Mouse (Mus musculus): Measurements from ENCODE around the gene Zfp61.
A peak's percentile ranks its signal among the peaks of the same experiment; 100 is the strongest.
"Not testable (repeated sequence)": the region's sequence is repeated elsewhere in the genome, so short reads cannot be mapped to it uniquely, and the experiment has no call there.

Zfp61 gene

GRCm38 (mm10) chr7:24297361-24298095 lies 3.5 kb downstream of the Zfp61 start:
- DNase-seq (ENCODE audit: low spot score) = no peak

- DNase-seq (ENCODE audit: low spot score) = no peak
These were observed 4.6 kb downstream of the Zfp61 start for GRCm38 (mm10) chr7:24296386-24296785.

DNA sequence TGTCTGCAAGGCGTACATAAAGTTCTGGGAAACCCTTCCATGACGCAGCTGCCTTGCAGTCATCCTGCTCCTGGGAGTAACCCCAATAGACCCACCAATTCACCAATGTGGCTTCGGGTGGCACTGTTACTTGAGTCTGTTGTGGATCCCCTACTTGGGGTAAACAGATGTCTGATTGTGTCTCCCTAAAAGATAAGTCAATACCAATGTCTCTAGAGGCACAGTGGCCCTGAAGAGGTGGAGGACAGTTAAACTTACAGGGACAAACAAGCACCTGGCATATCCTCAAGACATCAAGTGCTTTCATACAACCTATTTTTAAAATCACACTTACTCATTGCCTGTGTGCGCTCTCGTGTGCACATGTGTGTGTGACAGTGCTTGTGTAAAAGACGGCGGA lies 5.7 kb downstream of the Zfp61 start:
- DNase-seq (ENCODE audit: low spot score) = no peak

GRCm38 (mm10) chr7:24294763-24295162 lies 6.3 kb downstream of the Zfp61 start:
- no peak for DNase-seq (ENCODE audit: low spot score)

DNA sequence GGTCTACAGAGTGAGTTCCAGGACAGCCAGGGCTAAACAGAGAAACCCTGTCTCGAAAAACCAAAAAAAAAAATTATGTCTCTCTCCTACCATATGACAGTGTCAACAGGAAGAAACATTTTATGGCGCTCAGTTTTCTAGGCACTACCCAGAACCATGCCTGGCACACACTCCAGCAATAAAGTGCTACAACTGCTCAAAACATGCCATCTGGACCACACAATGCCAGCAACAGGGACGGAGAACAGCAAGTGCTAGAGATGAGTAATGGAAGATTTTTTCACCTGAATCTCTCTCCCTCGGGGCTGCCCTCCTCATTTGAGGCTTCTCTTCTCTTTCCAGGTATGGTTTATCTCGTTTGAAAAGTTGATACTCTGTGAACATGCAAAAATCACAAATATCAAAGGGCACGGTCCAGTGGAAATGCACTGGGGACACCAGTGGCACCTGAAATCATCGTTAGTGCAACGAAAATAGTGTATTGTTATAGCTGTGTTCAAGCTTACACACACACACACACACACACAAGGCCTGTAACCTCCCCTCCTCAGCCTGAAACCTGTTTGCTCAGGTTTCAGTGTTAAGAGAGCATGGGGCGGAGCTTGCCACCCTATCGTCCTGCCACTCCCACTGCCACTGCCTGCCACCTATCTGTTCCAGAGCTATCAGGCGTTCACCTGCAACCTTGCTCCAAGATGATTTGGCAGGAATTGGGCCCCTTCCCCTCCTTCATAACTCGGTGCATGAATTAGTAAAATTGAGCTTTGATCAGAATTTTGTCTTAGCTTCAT lies 7.8 kb downstream of the Zfp61 start:
- DNase-seq (ENCODE audit: low spot score) = no peak

DNA sequence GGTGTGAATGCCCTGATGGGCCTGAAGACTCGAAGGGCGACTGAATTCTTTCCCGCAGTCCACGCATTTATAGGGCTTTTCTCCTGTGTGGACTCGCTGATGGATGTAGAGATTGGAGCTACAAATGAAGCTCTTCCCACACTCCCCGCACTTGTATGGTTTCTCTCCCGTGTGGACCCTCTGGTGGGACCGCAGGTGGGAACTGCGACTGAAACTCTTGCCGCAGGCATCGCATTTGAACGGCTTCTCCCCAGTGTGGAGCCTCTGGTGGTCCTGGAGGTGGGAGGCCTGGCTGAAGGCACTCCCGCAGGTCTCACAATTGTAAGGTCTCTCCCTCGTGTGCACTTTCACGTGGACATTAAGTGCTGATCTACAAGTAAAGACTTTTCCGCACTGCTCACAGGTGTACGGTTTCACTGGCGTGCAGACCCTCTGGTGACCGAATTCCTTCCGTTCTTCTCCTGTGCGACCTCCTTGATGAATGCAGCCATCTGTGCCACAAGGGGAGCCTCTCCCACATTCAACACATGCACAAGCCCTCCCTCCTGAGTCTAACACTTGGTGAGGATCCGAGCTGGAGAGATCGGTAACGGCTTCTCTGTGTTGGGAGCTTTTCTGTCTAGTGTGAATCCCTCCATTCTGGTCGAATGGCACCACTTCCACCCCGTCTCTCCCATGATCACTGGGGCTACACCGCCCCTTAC lies 9.5 kb downstream of the Zfp61 start:
- DNase-seq (ENCODE audit: low spot score) = no peak

GRCm38 (mm10) chr7:24290106-24290693 lies 10.8 kb downstream of the Zfp61 start:
- DNase-seq (ENCODE audit: low spot score) = no peak

- peak; percentile 26 for DNase-seq (ENCODE audit: low spot score)
These were observed 12.5 kb downstream of the Zfp61 start for GRCm38 (mm10) chr7:24288512-24288911.

DNA sequence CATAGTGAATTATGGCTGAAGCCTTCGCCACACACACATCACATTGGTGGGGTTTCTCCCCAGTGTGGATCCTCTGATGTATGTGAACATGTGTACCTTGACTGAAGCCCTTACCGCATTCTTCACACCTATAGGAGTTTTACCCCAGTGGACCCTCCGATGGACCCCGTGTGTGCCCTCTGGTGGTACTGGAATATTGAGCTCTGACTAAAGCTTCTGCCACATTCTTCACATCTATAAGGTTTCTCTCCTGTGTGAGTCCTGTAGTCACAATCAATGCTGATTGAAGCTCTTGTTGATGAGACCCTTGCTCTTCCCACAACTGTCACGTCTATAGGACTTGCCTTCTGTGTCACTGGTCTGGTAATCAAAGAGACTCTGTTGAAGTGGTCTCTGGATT lies 13.4 kb downstream of the Zfp61 start:
- DNase-seq (ENCODE audit: low spot score) = no peak

DNA sequence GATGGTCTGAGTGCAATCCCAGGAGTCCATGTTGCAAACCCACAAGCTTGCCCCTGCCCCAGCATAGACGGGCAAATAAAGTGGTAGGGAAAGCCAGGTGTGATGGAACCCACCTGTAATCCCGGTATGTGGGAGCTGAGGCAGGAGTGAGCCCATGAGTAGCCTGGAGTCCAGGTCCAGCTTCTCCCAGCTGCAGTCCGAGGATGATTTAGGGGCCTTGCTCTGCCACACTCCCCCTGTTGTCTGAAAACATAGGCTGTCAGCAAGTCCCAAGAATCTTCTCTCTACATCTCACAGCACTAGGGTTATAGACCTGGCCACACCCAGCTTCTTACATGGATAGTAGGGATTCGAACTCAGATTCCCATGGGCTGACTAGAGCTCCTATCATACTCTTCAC lies 14.1 kb downstream of the Zfp61 start:
- no peak for DNase-seq (ENCODE audit: low spot score)

GRCm38 (mm10) chr7:24286090-24286489 lies 14.9 kb downstream of the Zfp61 start:
- no peak for DNase-seq (ENCODE audit: low spot score)

DNA sequence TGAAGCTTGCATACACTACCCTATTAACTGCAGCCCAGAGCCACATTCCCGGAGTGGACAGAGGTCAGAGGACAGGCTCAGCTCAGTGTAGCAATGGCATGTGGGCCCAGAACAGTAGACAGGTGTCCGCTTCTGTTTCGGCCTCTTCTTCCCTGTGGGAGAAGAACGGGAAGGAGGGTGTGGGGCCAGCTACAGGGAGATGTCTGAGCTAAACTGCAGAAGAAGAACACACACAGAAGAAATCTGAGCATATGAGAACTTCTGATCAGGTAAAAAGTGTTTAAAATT lies 20.2 kb downstream of the Zfp61 start:
- DNase-seq (ENCODE audit: low spot score) = no peak

GRCm38 (mm10) chr7:24280031-24280857 lies 20.8 kb downstream of the Zfp61 start:
- no peak for DNase-seq (ENCODE audit: low spot score)

GRCm38 (mm10) chr7:24278771-24279170 lies 22.3 kb downstream of the Zfp61 start:
- DNase-seq (ENCODE audit: low spot score) = not testable (repeated sequence)

DNA sequence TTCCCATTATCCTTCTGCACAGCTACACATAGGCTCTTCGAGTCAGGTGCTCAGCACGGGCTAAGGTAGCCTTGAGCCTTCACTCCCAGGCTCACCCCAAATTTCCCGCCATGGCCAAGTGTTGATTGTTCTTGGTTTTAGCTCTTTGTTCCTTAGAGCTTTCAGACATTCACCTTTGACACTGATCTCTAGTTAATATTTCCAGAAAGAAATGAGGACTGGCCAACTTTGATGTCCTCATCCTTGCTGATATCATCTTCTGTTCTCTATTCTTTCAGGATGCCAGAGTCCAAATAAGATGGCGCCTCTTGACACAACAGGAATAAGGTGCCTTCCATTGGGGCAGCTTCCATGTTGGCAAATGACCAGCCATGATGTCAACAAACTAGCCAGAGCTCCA lies 26.6 kb downstream of the Zfp61 start:
- DNase-seq (ENCODE audit: low spot score) = no peak

DNA sequence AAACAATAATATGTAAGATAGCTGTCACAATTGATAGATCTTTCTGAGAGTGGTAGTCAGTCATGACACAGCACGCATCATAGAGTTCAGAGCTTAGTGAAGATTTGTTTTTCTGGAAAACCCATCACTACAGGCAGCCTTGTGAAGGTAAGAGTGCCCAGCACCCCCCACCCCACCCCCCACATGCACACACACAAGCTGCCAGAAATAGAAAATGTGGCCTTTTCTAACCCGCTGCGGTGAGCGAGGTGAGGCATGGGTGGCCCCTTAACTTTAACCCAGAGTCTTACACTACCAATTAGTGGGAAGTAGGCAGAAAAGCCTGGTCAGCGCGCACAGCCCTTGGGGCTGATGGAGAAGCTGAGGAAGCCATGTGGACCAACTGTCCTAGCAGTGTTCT lies 29.8 kb downstream of the Zfp61 start:
- no peak for DNase-seq (ENCODE audit: low spot score)

GRCm38 (mm10) chr7:24270288-24270672 lies 30.8 kb downstream of the Zfp61 start, which contains the start of gene Zfp93:
TSS of gene Zfp93 (plus strand) at chr7:24270420.
- DNase-seq (ENCODE audit: low spot score) = peak; percentile 65

- DNase-seq (ENCODE audit: low spot score) = no peak
These were observed 31.3 kb downstream of the Zfp61 start for GRCm38 (mm10) chr7:24269667-24270287.

DNA sequence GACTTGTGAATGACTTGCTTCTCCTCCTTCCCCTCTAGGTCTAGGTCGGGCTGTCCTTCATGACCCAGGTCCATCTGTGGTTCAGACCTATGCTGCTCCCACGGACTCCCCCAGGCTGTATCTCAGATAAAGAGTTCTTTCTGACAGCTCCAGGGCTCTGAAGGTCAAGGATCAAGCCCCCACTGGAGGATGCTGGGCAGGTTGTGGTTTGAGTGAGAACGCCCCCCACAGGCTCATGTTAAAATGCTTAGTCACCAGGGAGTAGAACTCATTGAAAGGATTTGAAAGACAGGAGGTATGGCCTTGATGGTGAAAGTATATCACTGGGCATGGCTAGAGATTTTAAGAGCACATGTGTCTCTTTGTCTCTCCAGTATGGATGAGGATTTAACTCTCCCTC lies 31.8 kb downstream of the Zfp61 start:
- DNase-seq (ENCODE audit: low spot score) = no peak

DNA sequence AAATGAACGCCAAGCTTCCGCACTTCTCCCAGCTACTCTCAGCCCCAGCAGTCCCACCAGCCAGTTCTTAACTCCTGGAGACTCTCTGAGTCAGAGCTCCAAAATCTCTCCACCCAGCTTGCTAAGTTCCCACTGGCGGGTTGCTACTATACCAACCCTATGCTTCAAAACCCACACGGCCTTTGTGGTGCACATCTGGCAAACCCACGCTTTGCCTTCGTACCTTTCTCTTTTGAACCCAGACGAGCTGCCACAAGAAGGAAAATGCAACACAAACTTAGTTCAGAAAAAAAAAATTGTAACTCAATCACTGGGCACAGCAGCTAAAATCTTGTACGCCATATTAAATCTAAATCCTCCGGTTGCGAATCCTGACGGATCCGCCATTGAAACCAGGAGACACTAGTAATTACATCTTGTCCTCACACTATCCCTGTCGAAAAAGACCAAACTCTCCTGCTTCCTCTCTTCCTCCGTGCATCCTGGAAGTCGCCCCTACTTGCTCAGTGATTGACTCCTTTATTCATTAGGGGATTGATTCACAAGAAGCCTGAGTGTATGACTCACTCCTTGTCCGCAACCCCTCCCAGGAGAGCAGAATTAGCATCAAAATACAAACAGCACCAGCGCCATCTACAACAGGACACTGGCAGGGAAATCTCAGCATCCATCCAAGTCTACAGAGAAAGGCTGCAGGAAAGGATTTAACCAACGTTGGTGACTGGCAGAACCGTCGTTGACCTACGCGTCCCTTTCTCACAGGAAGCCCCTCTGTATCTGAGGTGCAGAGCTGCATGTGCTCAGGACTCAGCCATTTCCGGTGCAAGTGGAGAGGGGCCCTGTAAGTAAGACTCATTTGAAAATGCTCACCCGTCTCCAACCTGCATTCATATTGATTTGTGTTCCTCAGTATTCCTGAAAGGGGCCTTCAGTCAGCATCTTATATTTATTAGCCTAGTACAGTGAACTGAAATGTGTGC lies 32.6 kb downstream of the Zfp61 start:
- no peak for DNase-seq (ENCODE audit: low spot score)
